Mouse (Mus musculus) embryonic stem cell, embryonic (primary cell): ENCODE measurements around the gene Trpm3.

Experiments
- CTCF ChIA-PET, 4 experiments: fragments of 300-600 bp in 2 of 4; fragments of 350-600 bp in 2 of 4; sonication (Branson Sonifier 250); formaldehyde crosslinking; loops; one replicate each; lab custom pipeline; 2022; ENCODE audit warnings: inconsistent platforms in 2 of 4; lab: Charles Lee
- POLR2A ChIA-PET, 4 experiments: fragments of 300-600 bp in 2 of 4; fragments of 350-600 bp in 2 of 4; sonication (Branson Sonifier 250); formaldehyde crosslinking; loops; one replicate each; lab custom pipeline; 2022; ENCODE audit warnings: antibody characterized with exemption in 4 of 4, inconsistent platforms in 1 of 4; lab: Charles Lee

Gene Trpm3

GRCm38 (mm10) chr19:22676206-22676605 is 537.4 kb downstream of the Trpm3 start:
- POLR2A ChIA-PET = no interaction called here
- CTCF ChIA-PET = no interaction called here

- ChIA-PET CTCF (no interaction called here), POLR2A (no interaction called here)
These were observed 543.4 kb downstream of the Trpm3 start for GRCm38 (mm10) chr19:22682238-22682637.

GRCm38 (mm10) chr19:22691995-22692394 is 553.1 kb downstream of the Trpm3 start:
- ChIA-PET POLR2A (interaction anchor here in 2 of 4 experiments (0.6 kb wide), 2 partner anchors 81 to 252 kb away, joined by 3 read pairs; no protein-coding TSS in a partner anchor), CTCF (no interaction called here)

- POLR2A ChIA-PET = interaction anchor here in 1 of 4 experiments (0.6 kb wide), 1 partner anchor 81 kb away, joined by 3 read pairs; no protein-coding TSS in a partner anchor
- CTCF ChIA-PET = no interaction called here
These were observed 553.7 kb downstream of the Trpm3 start for GRCm38 (mm10) chr19:22692553-22692952.

- ChIA-PET POLR2A (no interaction called here), CTCF (no interaction called here)
These were observed 554.1 kb downstream of the Trpm3 start for GRCm38 (mm10) chr19:22692956-22693355.

GRCm38 (mm10) chr19:22695423-22695822 is 556.6 kb downstream of the Trpm3 start:
- CTCF ChIA-PET = no interaction called here
- POLR2A ChIA-PET = no interaction called here

GRCm38 (mm10) chr19:22698737-22699136 is 559.9 kb downstream of the Trpm3 start:
- ChIA-PET CTCF (no interaction called here), POLR2A (no interaction called here)

GRCm38 (mm10) chr19:22700871-22701651 is 562.2 kb downstream of the Trpm3 start:
- ChIA-PET POLR2A (interaction anchor here in 1 of 4 experiments (0.7 to 1.2 kb wide), 2 partner anchors 9 to 13 kb away, joined by 3 to 5 read pairs; no protein-coding TSS in a partner anchor), CTCF (no interaction called here)

- CTCF ChIA-PET = interaction anchor here in 2 of 4 experiments (0.6 kb wide), 2 partner anchors 91 to 180 kb away, joined by 3 read pairs; no protein-coding TSS in a partner anchor
- POLR2A ChIA-PET = interaction anchor here in 2 of 4 experiments (0.6 to 1.6 kb wide), 3 partner anchors 17 to 140 kb away, joined by 3 to 5 read pairs (median 4); no protein-coding TSS in a partner anchor
These were observed 565.0 kb downstream of the Trpm3 start for GRCm38 (mm10) chr19:22703876-22704275.

GRCm38 (mm10) chr19:22705414-22705813 is 566.6 kb downstream of the Trpm3 start:
- CTCF ChIA-PET = no interaction called here

GRCm38 (mm10) chr19:22719027-22719426 is 580.2 kb downstream of the Trpm3 start:
- ChIA-PET CTCF (no interaction called here), POLR2A (no interaction called here)

More at GRCm38 (mm10) chr19:22705414-22705813, 566.6 kb downstream of the Trpm3 start:
- POLR2A ChIA-PET = interaction anchor here in 1 of 4 experiments (1.0 kb wide), 1 partner anchor 46 kb away, joined by 3 read pairs; no protein-coding TSS in a partner anchor

GRCm38 (mm10) chr19:22729846-22730245 is 591.0 kb downstream of the Trpm3 start:
- POLR2A ChIA-PET = interaction anchor here in 1 of 4 experiments (0.5 kb wide), 1 partner anchor 264 kb away, joined by 4 read pairs; no protein-coding TSS in a partner anchor
- CTCF ChIA-PET = no interaction called here

GRCm38 (mm10) chr19:22730971-22731370 is 592.1 kb downstream of the Trpm3 start:
- POLR2A ChIA-PET = no interaction called here
- CTCF ChIA-PET = no interaction called here

- CTCF ChIA-PET = interaction anchor here in 1 of 4 experiments (0.6 kb wide), 1 partner anchor 98 kb away, joined by 9 read pairs; no protein-coding TSS in a partner anchor
- POLR2A ChIA-PET = no interaction called here
These were observed 598.0 kb downstream of the Trpm3 start for GRCm38 (mm10) chr19:22736870-22737269.

- ChIA-PET CTCF (interaction anchor here in 1 of 4 experiments (0.5 kb wide), 1 partner anchor 187 kb away, joined by 3 read pairs; no protein-coding TSS in a partner anchor), POLR2A (no interaction called here)
These were observed 600.4 kb downstream of the Trpm3 start for GRCm38 (mm10) chr19:22739240-22739639.

GRCm38 (mm10) chr19:22753311-22753809 is 614.5 kb downstream of the Trpm3 start:
- CTCF ChIA-PET = no interaction called here
- POLR2A ChIA-PET = interaction anchor here in 2 of 4 experiments (0.6 to 1.0 kb wide), 2 partner anchors 10 to 187 kb away, joined by 3 to 4 read pairs; no protein-coding TSS in a partner anchor

GRCm38 (mm10) chr19:22754071-22754470 is 615.2 kb downstream of the Trpm3 start:
- POLR2A ChIA-PET = interaction anchor here in 2 of 4 experiments (0.6 to 1.0 kb wide), 2 partner anchors 11 to 188 kb away, joined by 3 to 4 read pairs; no protein-coding TSS in a partner anchor

GRCm38 (mm10) chr19:22754498-22754897 is 615.7 kb downstream of the Trpm3 start:
- ChIA-PET CTCF (no interaction called here), POLR2A (interaction anchor here in 1 of 4 experiments (1.0 kb wide), 1 partner anchor 11 kb away, joined by 4 read pairs; no protein-coding TSS in a partner anchor)

More at GRCm38 (mm10) chr19:22754071-22754470, 615.2 kb downstream of the Trpm3 start:
- CTCF ChIA-PET = no interaction called here

GRCm38 (mm10) chr19:22758496-22758895 is 619.6 kb downstream of the Trpm3 start:
- ChIA-PET CTCF (interaction anchor here in 1 of 4 experiments (1.2 kb wide), 1 partner anchor 125 kb away, joined by 3 read pairs; no protein-coding TSS in a partner anchor), POLR2A (no interaction called here)
